Mouse (Mus musculus) lung, postnatal 14 days (tissue): ENCODE measurements at regions not wholly inside any gene's neighbourhood (a gene's known extent, or its start where the extent isn't known, plus 50 kb on each side); places are given as distances from the start of the nearest gene placed in this dataset.

Experiments
- DNase-seq: peaks from one replicate; pipeline ENCODE4 v3.0.0; 2021

DNA sequence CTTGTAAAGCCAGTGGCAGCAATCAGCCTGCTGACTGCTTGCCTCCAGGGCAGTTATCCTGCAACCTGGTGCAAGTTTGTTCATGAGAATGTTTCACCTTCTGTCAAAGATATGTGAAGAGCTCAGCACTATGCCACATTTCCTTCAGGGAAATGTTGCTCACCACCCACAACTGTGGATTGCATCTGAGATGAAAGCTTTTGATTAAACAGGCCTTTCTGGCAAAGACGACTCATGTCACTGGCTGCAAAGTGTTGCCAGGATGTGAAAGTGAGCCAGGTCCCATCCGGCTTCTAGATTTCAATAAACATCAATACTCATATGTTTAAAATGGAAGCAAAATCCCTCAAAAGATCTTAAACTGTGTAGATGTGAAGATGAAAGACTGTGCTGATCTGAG, 2121.0 kb downstream of the Gm37988 start:
- DNase-seq: no peak

DNA sequence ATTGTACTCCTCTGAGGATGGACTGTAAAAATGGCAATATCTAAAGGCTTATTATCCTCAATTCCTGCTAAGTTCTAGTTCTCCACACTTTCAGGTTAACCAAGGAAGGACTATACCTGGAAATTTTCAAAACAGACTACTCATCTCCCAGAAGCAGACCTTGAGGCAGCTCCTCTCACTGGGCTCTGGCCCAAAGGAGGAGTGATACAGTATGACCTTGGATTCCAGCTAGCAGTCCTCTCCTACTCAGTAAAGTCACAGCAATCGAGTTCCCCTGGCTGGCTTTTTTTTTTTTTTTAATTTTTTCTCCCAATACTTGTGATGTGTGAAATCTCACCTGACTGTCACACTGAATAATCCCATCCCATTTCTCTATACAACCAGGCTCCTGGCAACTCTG, 2124.2 kb downstream of the Gm37988 start:
- no peak for DNase-seq

DNA sequence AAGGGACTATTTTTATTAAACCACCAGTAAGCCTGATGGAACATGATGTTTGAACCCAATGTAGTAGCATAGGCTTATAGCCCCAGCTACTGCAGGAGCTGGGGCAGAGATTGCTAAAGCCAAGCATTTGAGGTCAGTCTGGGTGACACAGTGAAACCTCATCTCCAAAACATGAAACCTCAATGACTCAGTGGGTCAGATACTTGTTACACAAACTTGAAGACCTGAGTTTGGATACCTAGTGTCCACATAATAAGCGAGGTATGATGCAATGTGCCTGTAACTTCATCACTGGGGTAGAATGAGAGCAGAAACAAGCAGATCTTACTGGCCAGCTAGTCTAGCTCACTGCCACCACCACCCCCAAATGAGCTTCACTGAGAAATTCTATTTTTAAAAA, 2162.1 kb downstream of the Gm37988 start:
- no peak for DNase-seq

- DNase-seq: no peak
These were observed 2166.1 kb downstream of the Gm37988 start for GRCm38 (mm10) chr1:6973749-6974327.

GRCm38 (mm10) chr1:6979626-6980025, 2171.9 kb downstream of the Gm37988 start:
- DNase-seq: no peak

- no peak for DNase-seq
These were observed 2176.5 kb downstream of the Gm37988 start for GRCm38 (mm10) chr1:6984226-6984625.

GRCm38 (mm10) chr1:6997611-6998010, 2189.9 kb downstream of the Gm37988 start:
- DNase-seq: no peak

DNA sequence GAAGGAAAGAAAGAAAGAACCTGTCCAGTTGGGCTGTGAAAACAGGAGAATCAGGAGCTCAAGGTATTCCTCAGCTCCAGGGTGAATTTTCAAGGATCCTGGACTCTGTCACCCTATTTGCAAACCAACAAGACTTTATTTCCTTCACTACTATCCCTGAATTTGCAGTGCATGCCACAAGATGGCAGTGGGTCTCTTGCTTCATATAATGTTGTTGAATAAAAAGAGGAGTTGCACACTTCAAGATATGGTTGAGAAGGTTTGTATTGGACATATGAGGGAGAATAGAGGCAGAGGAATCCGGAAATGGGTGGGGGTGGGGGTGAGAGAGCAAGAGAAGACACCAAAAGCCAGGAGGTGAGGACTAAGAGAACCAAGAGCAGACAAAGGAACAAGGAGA, 2202.5 kb downstream of the Gm37988 start:
- peak; percentile 17 for DNase-seq
